Mouse (Mus musculus): ENCODE results near the gene Pgd. TPM values are rescaled to one million over a fixed set of nuclear protein-coding genes. Genes with fewer than 3 reads are reported as not detected.
"Not testable (repeated sequence)": the region's sequence is repeated elsewhere in the genome, so short reads cannot be mapped to it uniquely, and the experiment has no call there.

Gene Pgd
- total RNA-seq, 2 experiments from 2014 or later, result 20.0 to 45.7 TPM

DNA sequence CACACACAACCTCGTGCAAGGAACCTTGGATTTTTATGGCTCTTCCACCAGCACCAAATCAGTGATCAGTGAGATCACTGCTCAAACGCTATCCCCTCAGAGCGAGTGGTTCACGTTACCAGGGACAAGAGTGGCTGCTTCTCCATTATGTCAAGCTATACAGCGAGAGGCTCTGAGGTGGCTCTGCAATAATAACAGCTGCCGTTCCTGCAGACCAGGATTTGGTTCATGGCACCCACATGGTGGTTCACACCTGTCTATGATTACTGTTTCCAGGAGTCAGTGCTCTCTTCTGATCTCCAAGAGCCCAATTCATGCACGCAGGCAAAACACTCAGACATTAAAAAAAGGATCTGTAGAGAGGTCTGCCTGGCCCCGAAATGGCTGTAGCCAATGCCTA lies 28.1 kb downstream of the Pgd start:
- no peak for ATAC-seq (replicated peaks; ENCODE audit: low FRiP score, poor library complexity, severe bottlenecking)

DNA sequence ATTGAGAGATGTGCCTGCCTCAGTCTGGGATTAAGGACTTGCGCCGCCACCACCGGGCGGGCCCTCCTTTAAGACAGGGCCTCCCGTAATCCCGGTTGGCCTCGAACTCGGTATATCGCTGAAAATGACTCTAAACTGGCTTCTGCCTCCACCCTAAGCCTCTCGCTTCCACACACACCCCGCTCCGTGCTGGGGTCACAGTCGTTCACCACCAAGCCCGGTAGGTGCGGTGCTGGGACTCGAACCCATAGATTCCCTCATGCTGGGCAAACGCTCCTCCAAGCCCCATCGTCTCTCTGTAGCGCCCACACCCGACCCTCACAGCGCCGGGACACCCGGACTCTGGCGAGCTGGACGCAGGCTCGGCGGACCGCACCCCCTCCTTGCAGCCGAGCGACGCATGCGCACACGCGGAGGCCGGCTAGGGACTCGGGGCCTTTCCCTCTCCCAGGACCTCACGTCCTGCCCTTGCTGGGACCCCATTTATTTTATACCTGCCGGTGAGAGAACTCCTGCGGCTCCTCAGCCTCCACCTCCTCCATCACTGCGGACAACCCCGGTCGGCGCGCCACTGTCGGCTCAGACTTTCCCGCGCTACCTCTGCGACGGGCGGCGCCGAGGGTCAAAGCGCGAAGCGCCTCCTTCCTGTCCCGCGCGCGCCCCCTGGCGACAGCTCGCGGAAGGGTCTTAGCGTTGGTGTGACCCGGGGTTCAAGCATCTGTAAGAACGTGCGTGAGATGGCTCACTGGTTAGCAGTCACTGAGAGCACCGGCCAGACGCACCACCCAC lies 29.4 kb downstream of the Pgd start, which contains the start of gene Cenps:
Gene Cenps (minus strand): TSS at position 648 of the 789 bp plus-strand sequence.
- peak; percentile 95 for ATAC-seq (replicated peaks; ENCODE audit: low FRiP score, poor library complexity, severe bottlenecking)

DNA sequence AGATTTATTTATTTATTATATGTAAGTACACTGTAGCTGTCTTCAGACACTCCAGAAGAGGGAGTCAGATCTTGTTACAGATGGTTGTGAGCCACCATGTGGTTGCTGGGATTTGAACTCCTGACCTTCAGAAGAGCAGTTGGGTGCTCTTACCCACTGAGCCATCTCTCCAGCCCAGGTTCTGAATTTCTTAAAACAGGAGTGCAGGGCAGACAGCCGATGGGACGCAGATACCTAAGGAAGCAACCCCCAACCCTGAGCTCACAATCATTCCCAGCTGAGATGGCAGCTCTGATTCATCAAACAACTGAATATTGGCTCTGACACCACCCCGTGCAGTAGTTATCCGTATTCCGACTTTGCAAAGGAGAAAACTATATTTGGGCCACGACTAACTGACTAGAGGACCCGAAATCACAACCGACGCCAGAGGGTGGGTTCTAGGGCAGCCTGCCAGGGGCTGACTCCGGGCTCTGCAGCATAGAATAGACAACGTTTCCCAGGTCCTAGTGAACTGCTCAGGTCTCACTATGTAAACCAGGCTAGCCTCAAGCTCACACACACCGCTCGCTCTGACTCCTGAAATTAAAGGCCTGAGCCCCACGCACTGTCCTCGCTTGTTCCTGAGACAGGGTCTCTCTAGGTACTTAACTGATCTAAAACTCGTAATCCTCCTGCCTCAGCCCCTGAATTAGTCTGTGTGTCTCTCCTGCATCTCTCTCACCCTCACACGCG lies 30.3 kb downstream of the Pgd start:
- no peak for ATAC-seq (replicated peaks; ENCODE audit: low FRiP score, poor library complexity, severe bottlenecking)

DNA sequence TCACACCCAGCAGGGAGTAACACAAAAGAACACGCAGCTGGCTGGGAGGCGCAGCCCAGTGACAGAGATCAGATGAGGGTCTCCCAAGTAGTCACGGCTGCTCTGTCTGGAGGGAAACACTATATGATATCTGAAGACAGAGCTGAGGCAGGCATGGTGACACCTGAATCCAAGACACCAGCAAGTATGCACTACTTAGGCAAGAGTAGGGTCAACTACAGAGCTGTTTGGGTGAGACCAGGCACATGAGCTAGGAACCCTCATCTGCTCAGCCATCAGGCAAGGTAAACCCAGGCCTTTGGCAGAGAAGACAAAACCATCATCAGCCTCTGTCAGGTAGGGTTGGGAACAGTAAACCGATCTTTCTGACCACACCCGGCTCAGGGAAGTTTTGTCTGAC lies 33.2 kb downstream of the Pgd start:
- no peak for ATAC-seq (replicated peaks; ENCODE audit: low FRiP score, poor library complexity, severe bottlenecking)

GRCm38 (mm10) chr4:149131789-149132565 lies 34.6 kb downstream of the Pgd start:
- ATAC-seq (replicated peaks; ENCODE audit: low FRiP score, poor library complexity, severe bottlenecking), result no peak

GRCm38 (mm10) chr4:149131021-149131752 lies 35.4 kb downstream of the Pgd start:
- no peak for ATAC-seq (replicated peaks; ENCODE audit: low FRiP score, poor library complexity, severe bottlenecking)

DNA sequence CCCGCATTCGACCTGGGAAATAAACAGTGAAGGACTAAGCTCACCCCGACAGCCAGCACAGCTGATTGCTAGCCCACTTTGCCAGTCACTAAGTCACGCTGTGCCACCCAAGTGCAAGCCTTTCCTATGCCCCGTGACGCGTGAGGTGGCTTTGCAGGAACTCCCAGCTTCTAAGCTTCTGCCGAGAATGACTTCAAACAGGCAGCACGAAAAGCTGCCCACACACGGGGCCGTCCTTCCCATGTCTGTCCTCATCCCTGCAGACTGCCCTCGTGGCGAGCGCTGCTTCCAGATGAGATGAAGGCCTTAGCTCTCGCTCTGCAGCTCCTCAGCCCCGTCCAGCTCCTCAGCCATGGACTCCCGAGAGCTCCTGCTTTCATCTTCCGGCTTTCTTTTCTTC lies 38.1 kb downstream of the Pgd start:
- no peak for ATAC-seq (replicated peaks; ENCODE audit: low FRiP score, poor library complexity, severe bottlenecking)

DNA sequence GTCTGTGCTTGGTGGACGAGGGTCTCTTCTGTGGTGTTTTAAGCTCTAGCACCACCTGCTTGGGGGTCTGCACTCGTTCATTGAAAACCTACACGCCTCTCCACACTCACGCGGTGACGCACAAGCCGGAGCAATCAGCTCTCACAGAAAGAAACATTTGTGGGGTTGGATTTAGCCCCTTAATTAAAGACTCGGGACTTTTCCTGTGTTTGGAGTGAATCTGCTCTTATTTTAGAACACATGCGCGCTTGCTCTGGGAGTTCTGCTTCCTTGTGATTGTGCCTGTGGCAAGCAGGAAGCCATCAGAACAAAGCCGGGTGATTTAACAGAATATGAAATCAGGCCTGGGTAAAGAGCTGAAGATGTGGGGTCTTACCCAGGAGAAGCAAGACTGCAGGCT lies 39.9 kb downstream of the Pgd start, which contains the start of gene Cort:
Gene Cort (minus strand): TSS at position 101 of the 400 bp plus-strand sequence.
- no peak for ATAC-seq (replicated peaks; ENCODE audit: low FRiP score, poor library complexity, severe bottlenecking)

GRCm38 (mm10) chr4:149126115-149126509 lies 40.5 kb downstream of the Pgd start:
- no peak for ATAC-seq (replicated peaks; ENCODE audit: low FRiP score, poor library complexity, severe bottlenecking)

- no peak for ATAC-seq (replicated peaks; ENCODE audit: low FRiP score, poor library complexity, severe bottlenecking)
Observed at GRCm38 (mm10) chr4:149125341-149126114, 41.0 kb downstream of the Pgd start.

GRCm38 (mm10) chr4:149123432-149123831 lies 43.1 kb downstream of the Pgd start:
- no peak for ATAC-seq (replicated peaks; ENCODE audit: low FRiP score, poor library complexity, severe bottlenecking)

- ATAC-seq (replicated peaks; ENCODE audit: low FRiP score, poor library complexity, severe bottlenecking), result not testable (repeated sequence)
Observed at GRCm38 (mm10) chr4:149119978-149120562, 46.5 kb downstream of the Pgd start.

- peak; percentile 88 for ATAC-seq (replicated peaks; ENCODE audit: low FRiP score, poor library complexity, severe bottlenecking)
Observed at GRCm38 (mm10) chr4:149103875-149104561, 62.6 kb downstream of the Pgd start, which contains the start of gene Dffa. Gene Dffa (plus strand): TSS chr4:149104146.

DNA sequence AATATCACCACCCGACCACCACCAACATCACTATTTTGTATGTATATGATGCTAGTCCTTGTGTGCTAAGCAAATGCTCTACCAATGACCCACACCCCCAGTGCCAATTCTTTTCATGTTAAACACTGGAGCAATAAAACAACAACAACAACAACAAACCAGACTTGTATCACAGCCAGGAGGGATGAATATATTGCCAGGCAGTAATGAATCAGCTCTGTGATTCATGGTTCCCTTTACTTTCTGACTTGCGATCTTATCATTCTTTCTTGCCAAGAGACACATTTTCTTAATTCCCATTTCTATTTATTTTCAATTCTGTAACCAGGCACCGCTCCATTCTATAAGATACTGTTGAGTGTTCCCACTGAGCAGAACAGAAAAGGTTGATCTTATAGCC lies 65.1 kb downstream of the Pgd start:
- ATAC-seq (replicated peaks; ENCODE audit: low FRiP score, poor library complexity, severe bottlenecking), result no peak

DNA sequence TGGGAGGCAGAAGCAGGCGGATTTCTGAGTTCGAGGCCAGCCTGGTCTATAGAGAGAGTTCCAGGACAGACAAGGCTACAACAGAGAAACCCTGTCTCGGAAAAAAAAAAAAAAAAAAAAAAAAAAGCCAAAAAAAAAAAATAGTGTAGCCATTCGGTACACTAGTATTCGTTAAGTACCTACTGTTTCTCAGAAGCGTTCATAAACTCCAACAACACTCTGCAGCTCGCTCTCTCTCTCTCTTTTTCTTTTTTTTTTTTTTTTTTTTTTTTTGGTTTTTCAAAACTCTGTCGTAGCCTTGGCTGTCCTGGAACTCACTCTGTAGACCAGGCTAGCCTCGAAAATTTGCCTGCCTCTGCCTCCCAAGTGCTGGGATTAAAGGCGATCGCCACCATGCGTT lies 66.1 kb downstream of the Pgd start:
- not testable (repeated sequence) for ATAC-seq (replicated peaks; ENCODE audit: low FRiP score, poor library complexity, severe bottlenecking)

All from erythroid progenitor cell, adult 5-6 weeks (primary cell).